Mouse (Mus musculus) midbrain, embryonic 12.5 days (tissue): Measurements from ENCODE around the gene Fbxo9. TPM values are rescaled to one million over a fixed set of nuclear protein-coding genes. Genes with fewer than 3 reads are reported as not detected.

Experiments
- ATAC-seq: fragments of 200-750 bp; cut with Nextera tagmentation; 2 replicates; pipeline ENCODE4 v1.8.0; 2017; ENCODE audit warnings: low read depth, moderate TSS enrichment, moderate library complexity; ENCODE audit not compliant: low FRiP score
- H3K27ac ChIP-seq: fragments of 300-500 bp; sonication (generic); replicated peaks from 2 replicates; pipeline ENCODE4 v1.5.1; 2016; ENCODE audit warnings: mild to moderate bottlenecking
- H3K27me3 ChIP-seq: fragments of 300-500 bp; sonication (generic); 2 replicates; pipeline ENCODE4 v1.6.1; 2016; ENCODE audit warnings: mild to moderate bottlenecking
- H3K36me3 ChIP-seq: fragments of 300-500 bp; sonication (generic); 2 replicates; pipeline ENCODE4 v1.6.1; 2016
- H3K4me1 ChIP-seq: fragments of 300-500 bp; sonication (generic); 2 replicates; pipeline ENCODE4 v1.6.1; 2016
- H3K4me2 ChIP-seq: fragments of 300-500 bp; sonication (generic); replicated peaks from 2 replicates; pipeline ENCODE4 v1.6.1; 2016; ENCODE audit warnings: mild to moderate bottlenecking, moderate library complexity
- H3K4me3 ChIP-seq: fragments of 300-500 bp; sonication (generic); 2 replicates; pipeline ENCODE4 v1.5.1; 2016; ENCODE audit warnings: mild to moderate bottlenecking
- H3K9ac ChIP-seq: fragments of 300-500 bp; sonication (generic); replicated peaks from 2 replicates; pipeline ENCODE4 v1.6.1; 2016; ENCODE audit warnings: mild to moderate bottlenecking, moderate library complexity
- H3K9me3 ChIP-seq: fragments of 300-500 bp; sonication (generic); 2 replicates; pipeline ENCODE4 v1.6.1; 2016; ENCODE audit warnings: mild to moderate bottlenecking
- WGBS: fragments of 180-500 bp; shearing (Covaris S2); methylation state at CpG from one replicate; pipeline ENCODE4 v1.1.7; 2016; 5-methylcytosine and 5-hydroxymethylcytosine counted together
- polyA plus RNA-seq: library from polyadenylated mRNA; unstranded; fragments of >200 nt; fragmentation: Nextera tagmentation; extraction: Ambion mirVana; gene quantifications from 2 replicates; pipeline ENCODE4 v1.2.1, GENCODE M21; 2016

Fbxo9 gene
- polyA plus RNA-seq, 1 experiment from 2014 or later, result 34.7 TPM

DNA sequence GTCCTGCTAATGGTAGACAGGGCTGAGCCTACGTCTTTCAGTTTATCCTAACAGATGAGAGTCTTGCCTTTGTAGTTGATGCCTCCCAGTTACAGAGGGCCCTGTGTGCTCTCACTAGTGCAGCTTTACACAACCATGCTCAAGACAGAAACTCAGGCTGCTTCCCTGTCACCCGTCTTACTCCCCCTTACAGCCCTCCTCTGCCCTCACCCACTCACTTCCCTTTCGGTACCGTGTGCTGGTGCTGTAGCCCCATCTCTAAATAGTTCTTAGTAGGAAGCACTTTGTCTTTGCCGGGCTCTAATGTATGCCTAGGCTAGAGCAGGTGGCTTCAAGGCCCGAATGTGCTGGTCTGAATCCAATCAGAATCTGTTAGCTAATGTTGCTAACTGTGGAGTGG, 15.4 kb upstream of the Fbxo9 start:
- Histone ChIP-seq H3K9me3 (no peaks in the 10 kb centered on the region), H3K4me3 (no peak overlapping the region), H3K36me3 (peaks cover 17% of the 10 kb centered on the region), H3K27me3 (no peaks in the 10 kb centered on the region), H3K9ac (no peak overlapping the region), H3K4me1 (peaks cover 15% of the 10 kb centered on the region), H3K27ac (no peak overlapping the region), H3K4me2 (no peak overlapping the region)
- no peak for ATAC-seq
- WGBS, result 89% methylated on average over 6 of the region's 6 CpGs

DNA sequence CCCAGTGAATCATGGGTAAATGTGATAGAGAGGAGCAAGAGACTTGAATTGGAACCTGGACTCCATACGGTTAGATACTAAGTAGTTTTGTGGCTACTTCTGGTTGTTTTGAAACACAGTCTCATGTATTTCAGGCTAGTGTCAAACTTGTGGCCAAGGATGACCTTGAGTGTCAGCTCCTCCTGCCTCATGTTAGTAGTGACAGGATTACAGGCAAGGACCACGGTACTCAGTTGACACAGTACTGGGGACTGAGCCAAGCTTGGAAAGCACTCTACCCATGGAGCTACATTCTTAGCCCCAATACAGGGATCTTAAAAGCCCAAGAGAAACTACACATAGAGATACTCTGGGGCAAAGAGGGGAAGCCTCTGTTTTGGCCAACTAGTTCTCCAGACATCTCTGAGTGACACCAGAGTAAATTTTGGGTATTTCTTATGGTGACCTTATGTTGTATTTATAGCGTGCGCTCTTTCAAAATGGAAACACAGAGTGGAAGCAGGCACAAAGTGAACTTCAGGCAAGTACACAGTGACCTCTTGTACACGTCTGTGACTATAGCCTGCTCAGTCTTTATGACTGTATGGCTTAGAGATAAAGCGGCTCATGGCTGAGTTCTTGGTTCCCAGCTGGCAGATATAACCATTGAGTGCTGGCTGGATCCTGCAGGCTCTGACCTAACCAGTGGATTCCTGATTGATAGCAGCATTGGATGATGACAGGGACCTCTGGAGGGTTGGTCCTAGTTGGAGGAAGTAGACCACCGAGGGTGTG, 14.3 kb upstream of the Fbxo9 start:
- Histone ChIP-seq H3K9me3 (no peaks in the 10 kb centered on the region), H3K4me3 (no peak overlapping the region), H3K27ac (no peak overlapping the region), H3K27me3 (no peaks in the 10 kb centered on the region), H3K4me2 (no peak overlapping the region), H3K9ac (no peak overlapping the region), H3K4me1 (peaks cover 15% of the 10 kb centered on the region), H3K36me3 (peaks cover 17% of the 10 kb centered on the region)
- WGBS, result 90% methylated on average over 7 of the region's 7 CpGs
- ATAC-seq, result no peak

- H3K9ac ChIP-seq, result no peak overlapping the region
- no peaks in the 10 kb centered on the region for H3K27me3 ChIP-seq
- peaks cover 13% of the 10 kb centered on the region for H3K36me3 ChIP-seq
- 82% methylated on average over 6 of the region's 6 CpGs for WGBS
- H3K4me1 ChIP-seq, result peaks cover 12% of the 10 kb centered on the region; the same call in 1 of the 2 replicates
- no peak overlapping the region for H3K4me2 ChIP-seq
- no peak overlapping the region for H3K27ac ChIP-seq
- ATAC-seq, result no peak
- H3K4me3 ChIP-seq, result no peak overlapping the region
- no peaks in the 10 kb centered on the region for H3K9me3 ChIP-seq
Observed at GRCm38 (mm10) chr9:78121985-78122384, 13.1 kb upstream of the Fbxo9 start.

- no peak overlapping the region for H3K9ac ChIP-seq
- no peak for ATAC-seq
- H3K4me3 ChIP-seq, result no peak overlapping the region
- H3K27me3 ChIP-seq, result no peaks in the 10 kb centered on the region
- peaks cover 7% of the 10 kb centered on the region; the same call in 1 of the 2 replicates for H3K4me1 ChIP-seq
- WGBS, result 85% methylated on average over 8 of the region's 8 CpGs
- no peak overlapping the region for H3K4me2 ChIP-seq
- no peaks in the 10 kb centered on the region for H3K9me3 ChIP-seq
- H3K27ac ChIP-seq, result no peak overlapping the region
- H3K36me3 ChIP-seq, result peaks cover 13% of the 10 kb centered on the region
Observed at GRCm38 (mm10) chr9:78121358-78121757, 12.5 kb upstream of the Fbxo9 start.

DNA sequence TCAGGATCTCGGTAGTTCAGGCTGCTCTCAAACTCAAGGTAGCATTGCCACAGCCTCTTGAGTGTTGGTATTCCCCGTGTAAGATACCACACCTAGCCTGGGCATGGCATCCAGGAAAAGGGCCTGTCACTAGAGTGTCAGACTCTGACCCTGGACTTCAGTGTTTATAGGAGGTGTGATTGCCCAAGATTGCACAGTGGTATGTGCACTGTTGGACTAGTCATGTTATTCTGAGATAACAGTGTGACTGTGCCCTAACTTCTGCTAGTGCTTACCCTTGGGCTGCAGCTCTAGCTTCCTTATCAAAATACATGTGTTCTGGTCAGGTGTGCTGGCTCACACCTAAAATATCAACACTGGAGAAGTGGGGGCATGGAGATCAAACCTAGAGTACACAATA, 8.8 kb upstream of the Fbxo9 start:
- H3K4me2 ChIP-seq, result no peak overlapping the region
- peaks cover 16% of the 10 kb centered on the region for H3K4me1 ChIP-seq
- H3K4me3 ChIP-seq, result no peak overlapping the region
- no peak overlapping the region for H3K9ac ChIP-seq
- no peaks in the 10 kb centered on the region for H3K27me3 ChIP-seq
- no peak overlapping the region for H3K27ac ChIP-seq
- no peaks in the 10 kb centered on the region for H3K9me3 ChIP-seq
- WGBS, result 91% methylated on average over 2 of the region's 2 CpGs
- ATAC-seq, result no peak
- peaks cover 17% of the 10 kb centered on the region for H3K36me3 ChIP-seq

- Histone ChIP-seq H3K27me3 (no peaks in the 10 kb centered on the region), H3K4me3 (no peak overlapping the region), H3K4me2 (no peak overlapping the region), H3K36me3 (peaks cover 5% of the 10 kb centered on the region; the same call in 1 of the 2 replicates), H3K9me3 (no peaks in the 10 kb centered on the region), H3K4me1 (peaks cover 16% of the 10 kb centered on the region), H3K9ac (no peak overlapping the region), H3K27ac (no peak overlapping the region)
- 95% methylated on average over 9 of the region's 9 CpGs for WGBS
- ATAC-seq, result no peak
Observed at GRCm38 (mm10) chr9:78115746-78116145, 6.9 kb upstream of the Fbxo9 start.

DNA sequence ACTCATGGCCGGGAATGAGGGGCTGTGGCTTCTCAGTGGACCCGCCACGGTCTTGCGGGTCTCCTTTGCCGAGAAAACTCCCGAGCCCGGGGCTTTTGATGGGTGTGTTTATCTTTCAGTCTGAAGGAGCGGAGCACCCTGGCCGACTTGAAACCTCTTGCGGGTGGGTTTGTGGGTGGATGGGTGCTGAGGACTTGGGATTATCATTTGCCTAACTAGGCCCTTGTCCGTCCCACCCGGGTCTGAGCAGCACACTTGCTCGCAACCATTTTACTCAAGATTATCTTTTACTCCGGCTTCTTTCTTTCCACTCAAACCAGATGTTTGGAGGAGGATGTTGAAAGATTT, 4.6 kb upstream of the Fbxo9 start:
- Histone ChIP-seq H3K27me3 (no peaks in the 10 kb centered on the region), H3K9me3 (no peaks in the 10 kb centered on the region), H3K4me2 (peak overlapping the region; percentile 74), H3K4me1 (peaks cover 21% of the 10 kb centered on the region), H3K27ac (peak overlapping the region; percentile 96), H3K36me3 (peaks cover 5% of the 10 kb centered on the region; the same call in 1 of the 2 replicates), H3K4me3 (peak overlapping the region; percentile 89), H3K9ac (peak overlapping the region; percentile 93)
- ATAC-seq, result peak; percentile 32
- under 1% methylated on average over 14 of the region's 14 CpGs for WGBS

DNA sequence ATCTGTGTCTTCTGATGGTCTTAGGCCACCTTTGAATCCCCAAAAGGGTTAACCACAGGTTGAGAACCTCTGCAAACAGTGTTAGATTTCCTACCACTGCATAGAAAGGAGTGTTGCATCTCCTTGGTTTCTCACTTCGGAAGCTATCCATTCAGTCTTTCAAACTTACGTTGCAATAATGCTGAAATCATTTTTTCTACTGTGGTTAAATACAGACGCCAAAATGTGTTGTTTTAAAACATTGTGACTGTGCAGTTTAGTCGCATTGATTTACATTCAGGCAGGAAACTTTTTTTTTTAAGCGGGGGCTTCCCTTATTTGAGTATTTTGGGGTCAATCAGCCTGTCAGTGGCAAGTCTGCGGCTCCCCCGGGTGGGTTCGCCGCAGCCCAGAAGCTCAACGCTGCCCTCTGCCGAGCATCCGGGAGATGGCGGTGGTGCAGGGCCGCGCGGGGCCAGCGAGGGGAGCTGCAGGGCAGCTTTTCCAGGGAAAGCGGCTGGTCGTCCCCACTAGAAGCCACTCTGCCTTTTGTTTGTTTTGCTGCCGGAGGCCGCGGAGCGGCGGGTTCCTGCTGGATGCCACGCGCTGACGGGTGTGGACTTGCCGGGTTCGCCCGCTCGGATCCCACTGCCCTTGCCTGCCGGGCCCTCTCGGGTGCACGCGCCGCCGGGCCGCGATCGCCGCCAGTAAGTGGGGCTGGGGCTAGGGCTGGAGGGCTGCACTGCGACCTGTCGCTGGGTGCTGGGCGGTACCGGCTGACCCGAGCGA, 4.1 kb upstream of the Fbxo9 start:
- WGBS, result 2% methylated on average over 47 of the region's 47 CpGs
- peak overlapping the region; percentile 74 for H3K4me2 ChIP-seq
- H3K9me3 ChIP-seq, result no peaks in the 10 kb centered on the region
- peak; percentile 84 for ATAC-seq
- peak overlapping the region; percentile 89 for H3K4me3 ChIP-seq
- peak overlapping the region; percentile 93 for H3K9ac ChIP-seq
- peak overlapping the region; percentile 96 for H3K27ac ChIP-seq
- peaks cover 5% of the 10 kb centered on the region; the same call in 1 of the 2 replicates for H3K36me3 ChIP-seq
- no peaks in the 10 kb centered on the region for H3K27me3 ChIP-seq
- H3K4me1 ChIP-seq, result peaks cover 21% of the 10 kb centered on the region

DNA sequence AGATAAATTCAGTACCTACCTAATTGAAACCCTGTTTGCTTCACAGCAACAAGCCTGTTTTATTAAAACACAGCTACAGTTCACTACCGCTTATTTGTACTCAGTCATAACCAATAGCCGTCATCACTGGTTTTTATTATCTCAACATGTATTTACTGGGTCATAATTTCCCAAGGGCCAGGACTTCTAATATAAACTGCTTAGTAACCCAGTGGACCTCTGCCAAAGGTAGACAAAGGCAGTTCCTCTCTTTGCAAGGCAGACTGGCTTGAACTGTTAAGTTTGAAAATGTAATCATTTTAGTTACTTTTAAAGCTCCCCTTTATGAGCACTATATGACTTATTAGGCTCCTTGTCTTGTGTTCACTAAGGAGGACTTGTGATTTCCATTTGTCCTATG, 2.6 kb upstream of the Fbxo9 start:
- Histone ChIP-seq H3K27ac (no peak overlapping the region), H3K4me2 (no peak overlapping the region), H3K4me1 (peaks cover 28% of the 10 kb centered on the region), H3K36me3 (0 out of 2 replicates have a peak, but pooled peaks cover 5% of the 10 kb centered on the region), H3K9me3 (no peaks in the 10 kb centered on the region), H3K4me3 (no peak overlapping the region), H3K9ac (no peak overlapping the region), H3K27me3 (no peaks in the 10 kb centered on the region)
- ATAC-seq, result no peak
- 94% methylated on average over 2 of the region's 2 CpGs for WGBS

DNA sequence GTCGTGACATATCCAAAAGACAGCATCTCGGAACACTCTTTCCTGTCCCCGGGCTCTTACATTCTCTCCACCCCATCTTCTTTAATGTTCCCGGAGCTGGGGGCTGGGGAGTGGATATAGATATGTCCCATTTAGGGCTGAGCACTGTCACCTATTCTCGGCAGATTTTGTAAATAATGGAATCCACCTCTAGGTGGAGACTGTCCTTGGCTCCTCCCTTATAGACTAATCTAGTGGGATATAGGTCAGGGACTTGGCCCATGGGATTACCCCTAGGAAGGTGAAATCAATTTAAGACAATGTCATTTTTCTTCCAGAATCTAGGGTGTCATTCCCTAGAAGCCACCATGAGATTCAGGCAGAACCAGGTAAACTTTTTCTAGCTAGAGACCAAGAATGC, 791 bp upstream of the Fbxo9 start:
- 48% methylated on average over 5 of the region's 5 CpGs for WGBS
- Histone ChIP-seq H3K4me2 (peak overlapping the region; percentile 83), H3K36me3 (no peaks in the 10 kb centered on the region), H3K27me3 (no peaks in the 10 kb centered on the region), H3K9ac (no peak overlapping the region), H3K27ac (no peak overlapping the region), H3K4me3 (peak overlapping the region; percentile 77), H3K9me3 (no peaks in the 10 kb centered on the region), H3K4me1 (peaks cover 20% of the 10 kb centered on the region)
- no peak for ATAC-seq

GRCm38 (mm10) chr9:78107912-78108795, 711 bp downstream of the Fbxo9 start:
- under 1% methylated on average over 85 of the region's 88 CpGs for WGBS
- Histone ChIP-seq H3K9ac (peak overlapping the region; percentile 82), H3K27ac (peak overlapping the region; percentile 92), H3K9me3 (no peaks in the 10 kb centered on the region), H3K4me3 (peak overlapping the region; percentile 77), H3K4me2 (peak overlapping the region; percentile 83), H3K4me1 (peaks cover 12% of the 10 kb centered on the region; the same call in 1 of the 2 replicates), H3K36me3 (no peaks in the 10 kb centered on the region), H3K27me3 (no peaks in the 10 kb centered on the region)
- peak; percentile 78 for ATAC-seq
